Mouse (Mus musculus): ENCODE results near the gene Retnlg.

GRCm38 (mm10) chr16:48899868-48900267 is 27.4 kb downstream of the Retnlg start:
- TF ChIP-seq EP300 (IDR thresholded peaks at IDR 0.05; ENCODE audit: low read depth) (no peak), CTCF (IDR thresholded peaks at IDR 0.05; ENCODE audit: low read depth) (no peak)

Measured in liver, postnatal 0 days (tissue).